Mouse (Mus musculus): ENCODE measurements at regions not wholly inside any gene's neighbourhood (a gene's known extent, or its start where the extent isn't known, plus 50 kb on each side); places are given as distances from the start of the nearest gene placed in this dataset.
"Not testable (repeated sequence)": the region's sequence is repeated elsewhere in the genome, so short reads cannot be mapped to it uniquely, and the experiment has no call there.

DNA sequence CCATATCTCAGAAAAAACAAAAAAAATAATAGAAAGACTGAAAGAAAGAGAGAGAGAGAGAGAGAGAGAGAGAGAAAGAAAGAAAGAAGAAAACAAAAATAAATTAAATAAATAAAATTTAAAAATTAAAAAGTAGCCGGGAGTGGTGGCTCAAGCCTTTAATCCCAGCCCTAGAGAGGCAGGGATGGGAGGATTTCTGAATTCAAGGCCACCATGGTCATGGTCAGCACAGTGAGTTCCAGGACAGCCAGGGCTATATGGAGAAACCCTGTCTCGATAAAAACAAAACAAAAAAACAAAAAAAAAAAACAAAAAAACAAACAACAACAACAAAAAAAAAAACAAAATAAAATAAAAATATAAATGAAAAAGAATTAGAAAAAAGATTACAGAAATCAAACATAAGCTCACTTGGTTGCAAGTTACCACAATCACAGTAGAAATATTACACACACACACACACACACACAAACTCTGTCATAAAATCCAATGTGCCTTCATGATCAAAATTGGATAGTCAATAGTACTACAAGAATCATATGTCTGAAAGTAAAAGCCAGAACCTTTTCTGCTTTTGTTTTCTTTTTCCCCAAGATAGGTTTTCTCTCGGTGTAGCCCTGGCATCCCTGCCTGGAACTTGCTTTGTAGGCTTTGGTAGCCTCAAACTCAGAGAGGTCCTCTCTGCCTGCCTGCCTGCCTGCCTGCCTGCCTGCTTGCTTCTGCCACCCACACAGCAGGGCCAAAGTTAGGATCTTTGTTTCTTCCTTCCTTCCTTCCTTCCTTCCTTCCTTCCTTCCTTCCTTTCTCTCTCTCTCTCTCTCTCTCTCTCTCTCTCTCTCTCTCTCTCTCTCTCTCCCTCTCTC lies 476.1 kb upstream of the Olfr161 start:
- H3K36me3 ChIP-seq (ENCODE audit: insufficient read depth, low read length); H3K4me3 ChIP-seq (replicated peaks; ENCODE audit: low read length); H3K27me3 ChIP-seq (ENCODE audit: insufficient read depth, low read length); H3K9me3 ChIP-seq (ENCODE audit: low read length); H3K4me1 ChIP-seq (replicated peaks; ENCODE audit: low read depth, low read length): not testable (repeated sequence)

DNA sequence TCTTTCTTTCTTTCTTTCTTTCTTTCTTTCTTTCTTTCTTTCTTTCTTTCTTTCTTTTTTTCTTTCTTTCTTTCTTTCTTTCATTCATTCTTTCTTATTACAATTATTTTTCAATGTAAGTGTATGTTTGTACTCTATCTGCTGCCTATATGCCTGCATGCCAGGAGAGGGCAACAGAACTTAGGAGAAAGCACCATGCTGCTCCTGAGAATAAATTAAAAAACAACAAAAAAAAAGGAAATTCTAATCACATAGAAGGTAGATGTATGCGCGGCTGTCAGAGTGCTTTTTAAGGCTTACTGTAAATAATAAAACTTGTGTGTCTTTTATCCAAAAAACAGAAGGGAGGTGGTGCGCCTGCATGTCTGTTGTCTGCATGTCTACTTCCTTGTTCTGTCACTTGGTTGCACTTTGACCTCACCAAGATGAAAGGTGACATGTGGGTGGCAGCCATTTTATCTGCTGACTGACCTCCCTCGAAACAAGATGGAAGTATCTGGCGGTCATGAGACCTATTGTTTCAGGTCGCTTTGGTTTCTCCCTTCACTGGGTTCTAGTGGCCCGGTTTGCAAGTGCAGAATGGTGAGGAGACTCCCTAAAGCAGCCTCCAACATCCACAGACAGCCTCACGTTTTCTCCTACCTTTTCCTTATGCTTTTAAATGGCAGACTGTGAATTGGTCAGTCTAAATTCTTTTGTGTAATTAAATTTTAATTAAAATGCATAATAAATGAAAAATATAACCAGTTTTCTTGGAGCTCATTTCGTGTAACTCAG lies 475.3 kb upstream of the Olfr161 start:
- H3K36me3 ChIP-seq (ENCODE audit: insufficient read depth, low read length); H3K9me3 ChIP-seq (ENCODE audit: low read length); H3K4me1 ChIP-seq (replicated peaks; ENCODE audit: low read depth, low read length); H3K4me3 ChIP-seq (replicated peaks; ENCODE audit: low read length); H3K27me3 ChIP-seq (ENCODE audit: insufficient read depth, low read length): not testable (repeated sequence)

DNA sequence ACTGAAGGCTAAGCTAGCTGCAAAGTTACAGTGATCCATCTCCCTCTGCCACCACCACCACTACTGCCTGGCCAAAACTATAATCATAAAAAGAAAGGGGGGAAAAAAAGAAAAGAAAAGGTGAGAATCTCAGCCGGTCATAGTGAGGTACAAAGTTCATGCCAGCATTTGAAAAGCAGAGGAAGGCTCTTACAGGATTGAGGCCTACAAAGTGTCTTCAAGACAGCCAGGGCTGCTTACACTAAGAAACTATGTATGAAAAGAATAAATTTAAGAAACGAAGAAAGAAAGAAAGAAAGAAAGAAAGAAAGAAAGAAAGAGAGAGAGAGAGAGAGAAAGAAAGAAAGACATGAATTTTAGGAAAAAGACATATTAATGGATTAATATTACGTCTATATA lies 474.7 kb upstream of the Olfr161 start:
- H3K27me3 ChIP-seq (ENCODE audit: insufficient read depth, low read length); H3K36me3 ChIP-seq (ENCODE audit: insufficient read depth, low read length); H3K4me1 ChIP-seq (replicated peaks; ENCODE audit: low read depth, low read length); H3K9me3 ChIP-seq (ENCODE audit: low read length); H3K4me3 ChIP-seq (replicated peaks; ENCODE audit: low read length): not testable (repeated sequence)

DNA sequence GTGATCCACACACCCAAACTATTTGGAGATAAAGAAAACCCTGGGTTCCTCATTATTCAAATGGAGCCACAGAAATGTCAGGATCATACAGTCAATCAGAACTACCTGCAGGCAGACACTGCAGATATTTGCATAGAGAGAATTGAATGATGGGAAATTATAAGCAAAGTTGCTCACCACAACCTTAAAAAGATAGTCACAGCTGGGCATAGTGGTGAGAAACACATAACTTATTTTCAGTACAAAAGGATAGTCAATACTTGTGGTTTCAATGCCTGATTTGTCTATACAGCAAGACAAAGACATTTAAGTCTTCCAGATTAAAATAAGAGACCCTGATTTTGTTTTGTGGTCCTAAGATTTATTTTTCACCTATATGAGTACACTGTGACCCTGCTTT lies 469.6 kb upstream of the Olfr161 start:
- not testable (repeated sequence) for H3K27me3 ChIP-seq (ENCODE audit: insufficient read depth, low read length); H3K4me1 ChIP-seq (replicated peaks; ENCODE audit: low read depth, low read length); H3K4me3 ChIP-seq (replicated peaks; ENCODE audit: low read length); H3K9me3 ChIP-seq (ENCODE audit: low read length); H3K36me3 ChIP-seq (ENCODE audit: insufficient read depth, low read length)

DNA sequence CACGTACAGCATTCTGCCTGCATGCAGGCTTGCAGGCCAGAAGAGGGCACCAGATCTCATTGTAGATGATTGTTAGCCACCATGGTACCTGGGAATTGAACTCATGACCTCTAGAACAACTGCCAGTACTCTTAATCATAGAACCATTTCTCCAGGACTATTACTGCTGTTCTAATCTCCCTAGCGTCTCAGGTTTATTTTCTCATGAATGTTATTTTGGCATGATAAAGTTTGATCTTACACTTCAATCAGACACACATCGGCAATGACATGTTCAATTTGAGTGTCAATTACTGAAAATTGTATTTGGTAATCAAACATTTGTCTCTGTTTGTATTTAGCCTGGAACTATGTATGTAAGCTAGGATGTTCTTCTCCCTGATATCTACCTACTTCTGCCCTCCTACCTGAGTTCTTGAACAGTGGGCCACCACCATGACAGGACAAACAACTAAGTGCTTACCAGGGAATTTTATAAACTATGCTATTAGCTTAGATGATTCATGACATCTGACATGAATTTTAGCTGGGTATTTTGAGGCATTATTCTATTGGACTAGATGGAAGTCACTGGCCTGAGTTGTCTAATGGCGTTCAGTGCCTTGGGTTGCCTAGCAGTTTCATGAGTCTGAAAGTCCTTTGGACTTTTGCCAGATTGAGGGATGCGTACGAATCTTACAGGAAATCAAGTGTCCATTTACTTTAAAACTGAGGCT lies 468.5 kb upstream of the Olfr161 start:
- not testable (repeated sequence) for H3K27me3 ChIP-seq (ENCODE audit: insufficient read depth, low read length); H3K4me3 ChIP-seq (replicated peaks; ENCODE audit: low read length); H3K36me3 ChIP-seq (ENCODE audit: insufficient read depth, low read length); H3K9me3 ChIP-seq (ENCODE audit: low read length); H3K4me1 ChIP-seq (replicated peaks; ENCODE audit: low read depth, low read length)

DNA sequence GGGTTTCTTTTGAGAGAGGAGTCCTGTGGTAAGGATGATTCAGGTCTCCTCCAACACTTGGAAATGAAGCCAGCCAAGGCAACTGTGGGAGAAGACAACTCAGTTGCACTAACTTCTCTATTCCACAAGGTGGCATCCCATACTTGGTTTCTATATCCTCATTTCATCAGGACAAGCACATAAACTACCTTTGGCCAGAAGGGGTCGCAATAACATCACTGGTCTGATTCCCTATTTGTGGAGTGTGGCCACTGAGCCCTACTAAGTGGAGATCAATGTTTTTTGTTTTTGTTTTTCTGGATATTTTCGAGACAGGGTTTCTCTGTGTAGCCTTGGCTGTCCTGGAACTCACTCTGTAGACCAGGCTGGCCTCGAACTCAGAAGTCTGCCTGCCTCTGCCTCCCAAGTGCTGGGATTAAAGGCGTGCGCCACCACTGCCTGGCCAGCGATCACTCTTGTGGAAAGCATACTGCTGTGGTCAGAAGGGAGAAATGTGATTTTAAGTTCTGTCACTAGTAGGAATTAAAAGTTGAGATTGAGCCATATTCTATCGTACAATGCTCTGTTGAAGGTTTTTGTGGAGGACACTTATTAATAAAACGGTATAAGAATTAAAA lies 467.9 kb upstream of the Olfr161 start:
- H3K4me3 ChIP-seq (replicated peaks; ENCODE audit: low read length); H3K36me3 ChIP-seq (ENCODE audit: insufficient read depth, low read length); H3K27me3 ChIP-seq (ENCODE audit: insufficient read depth, low read length); H3K4me1 ChIP-seq (replicated peaks; ENCODE audit: low read depth, low read length); H3K9me3 ChIP-seq (ENCODE audit: low read length): not testable (repeated sequence)
- TF ChIP-seq CTCF (conservative IDR thresholded peaks at IDR 0.05; ENCODE audit: low read length), result peak; percentile 91

DNA sequence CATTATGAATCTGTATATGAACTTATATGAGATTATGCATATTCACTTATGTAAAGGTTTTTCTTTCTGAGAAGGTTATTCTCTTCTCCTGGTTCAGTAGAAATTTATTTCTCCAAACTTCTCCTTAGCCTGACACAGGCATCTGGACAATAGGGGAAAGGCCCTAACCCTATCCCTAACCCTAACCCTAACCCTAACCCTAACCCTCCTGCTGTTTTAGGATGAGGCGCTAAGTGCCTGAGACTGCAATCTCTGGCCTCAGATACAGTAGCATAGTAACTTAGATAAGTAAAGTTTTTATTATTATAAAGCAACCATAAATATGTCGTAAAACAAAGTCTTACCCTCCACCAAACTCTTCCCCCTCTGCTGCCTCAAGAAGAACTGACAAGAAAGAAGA lies 463.5 kb upstream of the Olfr161 start:
- not testable (repeated sequence) for H3K4me3 ChIP-seq (replicated peaks; ENCODE audit: low read length); H3K9me3 ChIP-seq (ENCODE audit: low read length); H3K36me3 ChIP-seq (ENCODE audit: insufficient read depth, low read length); H3K27me3 ChIP-seq (ENCODE audit: insufficient read depth, low read length); H3K4me1 ChIP-seq (replicated peaks; ENCODE audit: low read depth, low read length)
